Comparison of ENCODE assay signal across 15 mouse cellular contexts in the genomic region with DNA sequence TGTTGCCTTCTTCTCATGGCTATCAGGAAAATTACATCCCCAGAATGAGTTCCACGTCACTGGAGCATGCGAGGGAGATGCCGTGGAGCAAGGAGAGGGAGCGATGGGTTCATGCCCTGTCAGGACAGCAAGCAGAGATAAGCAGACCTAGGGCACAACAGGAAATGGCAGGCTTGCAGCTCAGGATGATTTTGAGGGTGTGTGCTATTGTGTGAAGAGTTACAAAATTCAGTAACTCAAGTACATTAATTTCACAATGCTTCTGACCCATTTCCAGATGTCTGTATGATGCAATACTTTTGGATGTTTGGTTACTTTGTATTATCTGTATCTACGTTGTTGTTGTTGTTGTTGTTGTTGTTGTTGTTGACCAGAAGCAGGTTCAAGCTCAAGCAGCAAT.
"Had no signal": no experiment of that assay in that cellular context is flagged by ENCODE, and none has a peak within 500 bp of the region (broad histone marks: within the 10 kb centered on the region; RNA-seq: fewer than 3 reads in every experiment).

No protein-coding gene starts in this region.

- ATAC-seq: intestine, postnatal 0 days; liver, postnatal 0 days; midbrain, embryonic 15.5 days had no signal

- H3K4me1 ChIP-seq: stomach, embryonic 15.5 days had no signal

- H3K4me3 ChIP-seq: left cerebral cortex, adult 2 months; limb, embryonic 10.5 days; liver, embryonic 13.5 days; lung, embryonic 15.5 days; midbrain, embryonic 15.5 days; neural tube, embryonic 13.5 days; stomach, embryonic 15.5 days had no signal

- H3K9me3 ChIP-seq: limb, embryonic 10.5 days; liver, embryonic 13.5 days; lung, embryonic 15.5 days; midbrain, embryonic 15.5 days; neural tube, embryonic 13.5 days; stomach, embryonic 15.5 days had no signal

- H3K36me3 ChIP-seq: limb, embryonic 10.5 days; liver, embryonic 13.5 days; lung, embryonic 15.5 days; midbrain, embryonic 15.5 days; neural tube, embryonic 13.5 days; stomach, embryonic 15.5 days had no signal

- H3K9ac ChIP-seq: liver, embryonic 13.5 days; liver, postnatal 0 days; lung, embryonic 15.5 days; midbrain, embryonic 15.5 days; neural tube, embryonic 13.5 days; stomach, embryonic 15.5 days had no signal

- DNase-seq: kidney, adult 8-10 months; kidney, postnatal 25 days; liver, embryonic 13.5 days; liver, postnatal 0 days; retina, postnatal 1 day; right cerebral cortex, postnatal 14 days; thymus, adult 2 months; thymus, postnatal 25 days had no signal

- H3K27ac ChIP-seq: left cerebral cortex, adult 2 months; limb, embryonic 10.5 days; liver, embryonic 13.5 days; lung, embryonic 15.5 days; midbrain, embryonic 15.5 days; neural tube, embryonic 13.5 days; stomach, embryonic 15.5 days had no signal

- H3K4me2 ChIP-seq: liver, embryonic 13.5 days; lung, embryonic 15.5 days; midbrain, embryonic 15.5 days; neural tube, embryonic 13.5 days; stomach, embryonic 15.5 days had no signal

- H3K27me3 ChIP-seq: liver, embryonic 13.5 days; midbrain, embryonic 15.5 days; neural tube, embryonic 13.5 days; stomach, embryonic 15.5 days had no signal
